Mouse (Mus musculus) splenic B cell, adult 2 months (primary cell): Measurements from ENCODE around the gene Mocs2.
A peak's percentile ranks its signal among the peaks of the same experiment; 100 is the strongest.

Experiments
- DNase-seq: peaks from one replicate; pipeline ENCODE4 v3.0.0-alpha.2; 2011; ENCODE audit warnings: low read depth, low spot score
- H3K27me3 ChIP-seq: 2 replicates; pipeline ENCODE4 v1.6.1; 2012; ENCODE audit warnings: mild to moderate bottlenecking, low read length, moderate library complexity, mixed read lengths; ENCODE audit not compliant: control insufficient read depth, poor library complexity, insufficient read depth, severe bottlenecking
- H3K36me3 ChIP-seq: 2 replicates; pipeline ENCODE4 v1.6.1; 2012; ENCODE audit warnings: mild to moderate bottlenecking, low read length, moderate library complexity, mixed read lengths; ENCODE audit not compliant: control insufficient read depth, poor library complexity, insufficient read depth, severe bottlenecking

Mocs2 gene

DNA sequence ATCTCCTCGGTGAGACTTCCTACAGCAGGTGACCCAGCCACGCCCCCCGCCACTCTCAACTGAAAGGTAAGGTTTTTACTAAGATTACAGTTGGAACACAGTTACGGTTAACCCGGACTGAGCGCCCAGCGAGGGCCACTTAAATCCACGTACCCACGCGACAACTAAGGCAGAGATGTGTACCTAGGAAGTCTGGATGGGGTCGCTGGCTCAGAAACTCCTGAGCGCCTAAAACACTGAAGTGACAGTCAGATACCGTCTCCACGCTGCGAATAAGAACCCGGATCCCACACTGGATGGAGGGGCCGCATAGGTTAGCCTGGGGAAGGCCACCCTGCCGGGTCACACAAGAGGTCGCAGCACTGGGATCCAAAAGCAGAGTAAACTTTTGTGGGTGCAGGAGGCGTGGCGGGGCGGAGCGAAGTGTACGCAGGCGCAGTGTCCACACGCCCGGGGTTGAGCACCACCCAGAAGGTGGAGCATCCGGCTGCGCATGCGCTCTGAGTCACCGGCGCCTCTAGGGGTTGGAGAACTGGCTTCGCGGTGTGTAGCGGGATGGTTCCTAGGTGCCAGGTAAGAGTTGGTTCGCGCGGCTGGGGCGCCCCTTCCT, at the start of gene Mocs2:
Mocs2 (plus strand) TSS at position 486 of the 610 bp plus-strand sequence.
- peak; percentile 97 for DNase-seq
- Histone ChIP-seq H3K36me3 (no peaks in the 10 kb centered on the region), H3K27me3 (no peaks in the 10 kb centered on the region)

DNA sequence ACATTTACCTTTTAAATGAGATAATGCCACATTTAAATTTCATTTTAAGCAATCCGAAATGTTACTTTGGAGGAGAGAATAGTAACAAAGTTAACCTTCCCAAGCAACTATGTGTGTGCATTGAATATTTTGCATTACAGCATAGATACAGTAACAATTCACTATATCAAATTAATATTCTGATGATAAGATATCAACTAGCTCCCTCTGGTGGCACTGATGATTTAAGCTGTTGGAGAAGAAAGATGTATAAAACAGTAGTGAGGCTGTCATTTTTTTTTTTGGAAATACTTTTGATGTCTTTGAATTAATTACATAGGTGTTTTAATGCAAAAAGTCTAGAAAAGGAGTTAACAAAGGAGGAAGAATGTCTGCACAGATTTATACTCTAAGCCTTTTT, 26.5 kb upstream of the Mocs2 start:
- Histone ChIP-seq H3K36me3 (no peaks in the 10 kb centered on the region), H3K27me3 (no peaks in the 10 kb centered on the region)
- DNase-seq: peak; percentile 15

DNA sequence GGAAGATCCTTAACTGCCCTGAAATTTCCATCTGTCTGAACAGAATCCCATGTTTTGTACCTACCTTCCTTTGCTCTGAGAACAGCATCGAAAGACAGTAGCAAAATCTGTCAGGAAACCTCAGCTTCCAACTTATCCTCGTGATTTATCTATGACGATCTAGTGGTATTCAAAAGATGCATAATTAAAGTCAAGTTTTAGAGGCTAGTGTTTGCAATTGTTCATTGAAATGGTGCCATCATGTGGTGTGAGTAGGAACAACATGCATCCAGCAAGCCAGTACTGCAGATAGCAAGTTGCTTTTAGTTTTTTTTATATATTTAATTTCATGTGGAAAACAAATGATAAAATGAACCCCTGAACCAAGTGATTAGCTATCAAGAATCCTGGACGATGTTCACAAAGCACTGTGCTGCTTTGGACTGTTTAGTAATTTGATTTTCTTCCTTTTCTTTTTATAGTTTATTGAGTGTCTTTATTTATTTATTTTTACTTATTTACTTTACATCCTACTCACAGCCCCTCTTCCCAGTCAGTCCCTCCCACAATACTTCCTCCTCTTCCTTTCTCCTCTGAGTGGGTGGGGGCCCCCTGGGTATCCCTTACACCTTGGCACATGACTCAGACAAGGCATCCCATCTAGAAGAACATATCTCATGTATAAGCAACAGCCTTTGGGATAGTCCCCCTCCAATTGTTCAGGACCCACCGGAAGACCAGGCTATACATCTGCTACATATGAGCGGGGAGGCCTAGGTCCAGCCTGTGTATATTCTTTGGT, 24.6 kb upstream of the Mocs2 start:
- H3K27me3 ChIP-seq: no peaks in the 10 kb centered on the region
- DNase-seq: peak; percentile 57
- no peaks in the 10 kb centered on the region for H3K36me3 ChIP-seq

DNA sequence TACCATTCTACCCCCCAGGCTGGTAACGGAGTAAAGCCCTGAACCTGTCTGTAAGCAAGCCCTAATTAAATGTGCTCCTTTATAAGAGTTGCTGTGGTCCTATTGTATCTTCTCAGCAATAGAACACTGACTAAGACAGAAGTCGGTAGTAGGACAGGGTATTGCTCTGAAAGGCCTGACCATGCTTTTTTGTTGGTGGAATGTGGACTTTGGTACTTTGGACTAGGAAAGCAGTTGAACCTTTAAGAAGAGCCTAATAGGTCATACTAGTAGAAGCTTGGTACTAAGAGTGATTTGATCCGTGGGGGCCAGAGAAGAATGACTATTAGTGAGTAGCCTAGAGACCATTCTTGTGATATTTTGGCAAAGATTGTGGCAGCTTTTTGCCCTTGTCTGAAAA, 16.2 kb upstream of the Mocs2 start:
- Histone ChIP-seq H3K36me3 (no peaks in the 10 kb centered on the region), H3K27me3 (no peaks in the 10 kb centered on the region)
- no peak for DNase-seq

DNA sequence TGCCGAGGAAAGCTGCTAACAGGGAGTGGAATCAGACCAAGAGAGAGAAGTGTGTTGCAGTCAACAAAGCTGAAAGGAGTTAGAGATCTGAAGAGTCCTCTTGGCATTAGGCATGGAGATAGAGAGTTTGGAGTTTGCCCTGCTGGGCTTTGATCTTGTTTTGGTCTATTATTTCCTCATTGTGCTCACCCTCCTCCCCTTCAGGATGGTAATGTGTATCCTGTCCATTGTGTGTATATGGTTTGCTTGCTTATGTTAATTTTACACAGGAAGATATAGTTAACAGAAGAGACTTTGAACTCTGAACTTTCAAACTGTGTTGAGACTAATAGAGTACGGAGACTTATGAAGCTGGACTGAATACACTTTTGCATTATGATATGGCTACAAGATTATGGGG, 15.1 kb upstream of the Mocs2 start:
- Histone ChIP-seq H3K27me3 (no peaks in the 10 kb centered on the region), H3K36me3 (no peaks in the 10 kb centered on the region)
- no peak for DNase-seq

DNA sequence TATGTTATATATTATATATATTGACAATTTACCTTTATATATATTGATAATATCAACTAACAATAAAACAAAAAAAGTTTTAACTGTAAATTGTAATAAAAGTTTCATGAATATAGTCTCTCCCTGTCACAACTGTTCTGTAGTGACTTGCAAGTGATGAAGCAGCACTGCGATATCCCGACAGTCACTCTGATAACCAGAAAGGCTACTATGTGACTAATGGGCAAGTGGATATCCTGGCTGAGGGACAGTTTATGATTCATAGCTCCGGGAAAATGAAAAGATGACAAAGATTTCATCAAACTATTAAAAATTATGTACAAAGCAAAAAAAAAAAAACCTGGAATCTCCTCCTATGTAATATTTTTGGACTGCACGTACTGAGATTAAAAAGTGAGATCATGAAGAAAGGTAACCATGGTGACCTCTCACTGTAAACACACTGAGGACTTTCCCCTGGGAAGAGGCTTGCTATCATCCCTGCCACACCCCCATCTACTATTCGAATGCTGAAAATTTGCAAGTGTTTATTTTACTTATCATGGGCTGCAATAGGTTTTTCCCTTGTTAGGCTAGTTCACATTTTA, 8.3 kb upstream of the Mocs2 start:
- DNase-seq: no peak
- no peaks in the 10 kb centered on the region for H3K27me3 ChIP-seq
- H3K36me3 ChIP-seq: no peaks in the 10 kb centered on the region

DNA sequence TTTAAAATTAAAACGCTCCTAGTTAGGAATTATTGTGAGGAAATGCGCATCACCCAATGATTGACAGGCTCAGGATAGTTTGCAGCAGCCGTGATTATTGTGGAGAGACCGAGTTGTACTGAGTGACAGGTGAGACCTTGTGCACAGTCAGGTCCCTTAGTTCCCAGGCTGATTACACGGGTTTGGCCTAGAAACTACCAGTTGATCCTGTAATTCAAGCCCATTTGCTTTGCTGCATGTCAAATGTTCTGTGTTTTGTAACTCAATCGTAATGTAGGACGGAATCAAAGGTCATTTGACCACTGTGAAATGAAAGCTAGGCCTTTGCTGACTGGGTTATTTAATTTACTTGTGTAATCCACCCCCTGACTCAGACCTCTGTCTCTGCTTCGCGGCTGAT, 477 bp downstream of the Mocs2 start:
- no peaks in the 10 kb centered on the region for H3K27me3 ChIP-seq
- no peaks in the 10 kb centered on the region for H3K36me3 ChIP-seq
- DNase-seq: no peak

DNA sequence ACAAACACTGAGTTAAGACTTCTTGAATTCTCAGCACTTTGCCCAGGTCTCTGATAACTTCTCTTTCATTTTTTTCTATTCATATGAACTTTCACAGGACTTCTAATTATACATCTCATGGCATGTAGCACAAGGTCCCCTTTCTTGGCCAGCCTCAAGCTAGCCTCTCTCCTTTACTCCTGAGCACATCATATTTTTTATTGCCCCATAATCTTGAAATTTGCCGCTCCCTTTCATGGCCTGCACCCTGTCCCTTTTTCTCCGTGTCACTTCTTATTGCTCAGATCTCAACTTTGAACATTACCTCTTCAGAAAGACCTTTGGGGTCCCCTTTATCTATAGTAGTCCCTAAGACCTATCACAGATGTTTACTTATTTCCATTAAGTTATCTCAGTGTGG, 4.8 kb downstream of the Mocs2 start:
- Histone ChIP-seq H3K27me3 (no peaks in the 10 kb centered on the region), H3K36me3 (peaks cover 2% of the 10 kb centered on the region; the same call in 1 of the 2 replicates)
- no peak for DNase-seq

DNA sequence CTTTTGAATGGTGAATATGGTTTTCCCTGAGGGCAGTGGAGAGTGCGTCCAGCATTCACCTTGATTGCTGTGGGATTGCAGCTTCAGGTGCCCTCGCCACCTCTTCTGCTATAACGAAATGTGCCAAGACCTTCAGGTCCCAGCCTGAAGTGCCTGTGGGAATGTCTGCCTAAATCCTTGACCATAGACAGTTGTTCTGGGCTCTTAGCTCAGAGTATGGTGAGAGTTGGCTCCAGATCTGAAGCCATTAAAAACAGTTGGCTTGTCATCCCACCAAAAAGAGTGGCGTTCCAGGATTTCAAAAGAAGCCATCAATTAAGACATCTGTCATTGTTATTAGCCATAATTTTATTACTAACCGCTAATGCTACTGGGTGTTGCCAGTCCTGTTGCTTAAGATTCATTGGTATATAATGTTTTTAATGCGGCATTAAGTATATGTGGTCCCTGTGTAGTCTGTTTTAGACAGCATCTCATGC, 7.4 kb downstream of the Mocs2 start:
- Histone ChIP-seq H3K36me3 (peaks cover 5% of the 10 kb centered on the region; the same call in 1 of the 2 replicates), H3K27me3 (no peaks in the 10 kb centered on the region)
- no peak for DNase-seq

DNA sequence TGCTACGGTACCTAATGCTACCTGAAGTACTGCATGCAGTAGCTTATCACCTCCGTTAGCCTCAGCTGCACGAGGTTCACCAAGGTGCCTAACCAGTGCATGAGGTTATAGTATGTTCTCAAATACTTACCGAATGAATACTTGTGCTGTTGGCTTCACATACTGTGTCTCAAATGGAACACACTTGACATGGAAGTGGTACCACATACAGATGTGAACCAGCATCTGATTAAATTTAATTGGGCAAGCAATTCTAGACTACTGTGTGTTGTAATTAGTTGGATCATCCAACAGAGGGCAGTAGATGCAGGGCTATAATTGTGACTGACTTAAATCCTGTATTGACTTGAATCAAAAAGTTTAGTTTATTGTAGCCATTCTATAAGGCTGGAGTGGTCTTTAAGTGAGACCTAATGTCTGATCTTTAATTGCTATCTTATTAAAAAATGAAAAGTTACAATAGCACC, 13.4 kb downstream of the Mocs2 start:
- peak; percentile 75 for DNase-seq
- Histone ChIP-seq H3K27me3 (no peaks in the 10 kb centered on the region), H3K36me3 (peaks cover 3% of the 10 kb centered on the region; the same call in 1 of the 2 replicates)

DNA sequence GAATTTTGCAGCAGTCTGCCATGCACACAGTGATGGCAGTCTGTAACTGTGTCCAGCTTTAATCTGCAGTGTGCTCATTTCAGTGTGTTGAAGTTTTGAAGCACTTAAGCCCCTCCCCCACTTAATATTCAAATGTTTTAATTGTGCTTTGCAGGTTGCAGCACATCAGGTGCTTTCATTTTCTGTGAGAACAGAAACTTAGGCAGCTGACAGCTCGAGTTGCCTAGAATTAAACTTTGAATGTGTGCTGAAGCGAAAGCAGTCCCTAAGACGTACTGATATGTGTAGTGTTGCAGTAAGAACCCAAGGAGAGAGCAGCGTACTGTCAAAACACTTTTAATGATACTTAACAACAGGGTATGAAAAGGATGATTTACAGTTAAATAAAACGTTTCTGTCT, 14.7 kb downstream of the Mocs2 start:
- 0 out of 2 replicates have a peak, but pooled peaks cover 3% of the 10 kb centered on the region for H3K36me3 ChIP-seq
- DNase-seq: peak; percentile 66
- no peaks in the 10 kb centered on the region for H3K27me3 ChIP-seq

DNA sequence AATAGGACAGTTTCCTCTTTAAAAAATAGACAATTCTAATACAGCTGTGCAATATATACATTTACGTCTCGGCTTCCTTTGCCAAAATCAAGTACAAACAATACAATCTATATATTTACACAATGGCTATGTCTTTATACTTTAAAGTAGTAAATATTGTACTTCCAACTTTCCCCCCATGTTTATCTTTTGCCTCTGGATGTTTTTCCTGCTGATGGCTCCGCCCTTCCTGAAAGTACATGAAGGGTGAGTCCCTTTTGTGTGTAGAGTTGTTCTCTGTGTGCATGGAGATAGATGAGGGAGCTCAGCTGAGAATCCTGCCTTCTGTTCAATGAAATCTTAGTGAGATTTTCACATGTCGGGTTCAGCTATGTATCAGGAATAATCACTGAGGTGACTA, 15.3 kb downstream of the Mocs2 start:
- no peak for DNase-seq
- no peaks in the 10 kb centered on the region for H3K27me3 ChIP-seq
- 0 out of 2 replicates have a peak, but pooled peaks cover 3% of the 10 kb centered on the region for H3K36me3 ChIP-seq

DNA sequence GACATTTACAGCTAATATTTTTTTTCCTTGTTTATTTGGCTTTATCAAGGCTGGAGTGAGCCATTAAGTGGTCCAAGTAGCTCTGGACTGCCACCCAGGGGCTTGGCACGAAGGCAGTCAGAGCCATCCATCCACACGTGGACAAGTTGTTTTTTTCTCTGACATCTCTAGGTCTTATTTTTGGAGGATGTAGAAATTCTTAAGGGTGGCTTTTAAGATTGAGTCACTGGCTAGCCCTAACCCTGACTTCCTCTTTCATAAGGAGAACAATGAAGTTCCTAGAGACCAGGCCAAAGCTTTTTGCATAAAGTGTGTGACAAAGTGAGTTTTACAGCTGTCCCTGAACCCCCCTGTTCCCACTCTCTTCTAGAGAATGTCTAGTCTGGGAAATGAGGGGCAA, 16.5 kb downstream of the Mocs2 start:
- no peaks in the 10 kb centered on the region for H3K27me3 ChIP-seq
- H3K36me3 ChIP-seq: 0 out of 2 replicates have a peak, but pooled peaks cover 2% of the 10 kb centered on the region
- peak; percentile 58 for DNase-seq

DNA sequence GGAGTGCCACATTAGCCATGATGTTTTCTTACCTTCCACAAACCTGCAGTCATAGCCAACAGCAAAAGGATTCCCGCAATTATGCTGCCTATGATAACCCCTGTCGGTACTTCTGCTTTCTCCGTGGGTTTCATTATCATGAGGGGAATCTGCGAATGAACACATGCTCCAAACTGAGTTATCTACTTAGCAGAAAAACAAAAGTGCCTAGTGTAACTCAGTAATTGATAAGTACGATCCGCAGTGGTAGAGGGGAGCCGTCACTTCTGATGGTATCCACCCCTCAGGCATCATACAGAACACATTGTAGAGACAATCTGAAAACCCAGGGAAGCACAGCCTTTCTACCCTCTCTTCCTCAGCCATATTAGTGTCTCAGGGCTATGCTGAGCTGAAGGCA, 19.0 kb downstream of the Mocs2 start:
- DNase-seq: no peak
- H3K27me3 ChIP-seq: no peaks in the 10 kb centered on the region
- no peaks in the 10 kb centered on the region for H3K36me3 ChIP-seq

DNA sequence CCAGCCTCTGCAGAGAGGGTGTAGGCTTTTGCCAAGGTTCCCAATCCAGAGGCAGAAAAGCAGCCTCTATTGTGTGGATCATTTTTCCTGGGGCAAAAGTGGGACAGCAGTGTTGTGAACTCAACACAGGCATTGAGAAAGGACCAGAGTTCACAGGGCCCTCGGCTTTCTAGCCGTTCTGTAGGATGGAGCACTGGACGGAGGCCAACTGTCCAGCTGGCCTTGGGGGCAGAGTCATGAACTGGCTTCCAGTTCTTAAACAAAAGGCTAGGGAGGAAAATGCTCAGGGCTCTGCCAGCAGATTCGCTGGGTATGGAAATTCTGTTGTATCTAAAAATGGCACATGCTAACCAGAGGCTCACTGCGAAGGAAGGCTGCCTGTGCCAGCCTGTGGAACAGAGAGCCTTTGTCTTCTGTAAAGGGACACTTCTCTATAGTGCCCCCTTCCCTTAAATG, 20.5 kb downstream of the Mocs2 start:
- H3K36me3 ChIP-seq: no peaks in the 10 kb centered on the region
- no peak for DNase-seq
- H3K27me3 ChIP-seq: no peaks in the 10 kb centered on the region
